Mouse (Mus musculus) heart, adult 2 months (tissue): ENCODE data around the gene Hebp2.

ENCODE experiments used
- CTCF ChIP-seq: fragments of 200-600 bp; IDR thresholded peaks from 2 replicates; pipeline ENCODE4 v1.8.1; 2022; ENCODE audit warnings: antibody characterized with exemption, mild to moderate bottlenecking, moderate library complexity
- EP300 ChIP-seq: fragments of 200-500 bp; IDR thresholded peaks from 2 replicates; pipeline ENCODE4 v1.6.1; 2011; ENCODE audit warnings: low read depth, low read length, control low read depth; ENCODE audit not compliant: insufficient read depth
- POLR2A ChIP-seq: fragments of 200-500 bp; IDR thresholded peaks from 2 replicates; pipeline ENCODE4 v1.6.1; 2011; ENCODE audit warnings: mild to moderate bottlenecking, low read depth, low read length, control low read depth; ENCODE audit not compliant: insufficient read depth

- TF ChIP-seq EP300 (no peak), CTCF (no peak), POLR2A (no peak)
Observed at GRCm38 (mm10) chr10:18584188-18584587, 38.3 kb upstream of the Hebp2 start.
